Mouse (Mus musculus) left cerebral cortex, adult 8-10 months (tissue): ENCODE measurements at regions not wholly inside any gene's neighbourhood (a gene's known extent, or its start where the extent isn't known, plus 50 kb on each side); places are given as distances from the start of the nearest gene placed in this dataset.

Source experiments
- DNase-seq, 2 experiments: peaks; one replicate each; pipeline ENCODE4 v3.0.0; 2022; ENCODE audit warnings: low spot score in 2 of 2

- DNase-seq = no peak
Measured at GRCm38 (mm10) chr14:47990716-47991115, 129.9 kb upstream of the Peli2 start.

GRCm38 (mm10) chr14:47991546-47991945 lies 129.1 kb upstream of the Peli2 start:
- DNase-seq = no peak

GRCm38 (mm10) chr14:47992091-47992490 lies 128.5 kb upstream of the Peli2 start:
- DNase-seq = no peak

GRCm38 (mm10) chr14:47992851-47993250 lies 127.8 kb upstream of the Peli2 start:
- DNase-seq = no peak

GRCm38 (mm10) chr14:47998936-47999335 lies 121.7 kb upstream of the Peli2 start:
- no peak for DNase-seq

GRCm38 (mm10) chr14:48005092-48005928 lies 115.3 kb upstream of the Peli2 start:
- DNase-seq = no peak

- DNase-seq = no peak
Measured at GRCm38 (mm10) chr14:48005929-48006309, 114.7 kb upstream of the Peli2 start.

GRCm38 (mm10) chr14:48012361-48013215 lies 108.0 kb upstream of the Peli2 start:
- peak in 1 of 2 experiments; percentile 46 for DNase-seq

- DNase-seq = no peak
Measured at GRCm38 (mm10) chr14:48013431-48013830, 107.2 kb upstream of the Peli2 start.

GRCm38 (mm10) chr14:48014776-48015175 lies 105.8 kb upstream of the Peli2 start:
- no peak for DNase-seq

GRCm38 (mm10) chr14:48017971-48018370 lies 102.7 kb upstream of the Peli2 start:
- no peak for DNase-seq

GRCm38 (mm10) chr14:48019331-48019730 lies 101.3 kb upstream of the Peli2 start:
- DNase-seq = no peak

GRCm38 (mm10) chr14:48022271-48022670 lies 98.4 kb upstream of the Peli2 start:
- DNase-seq = no peak

- DNase-seq = no peak
Measured at GRCm38 (mm10) chr14:48024051-48024693, 96.5 kb upstream of the Peli2 start.

GRCm38 (mm10) chr14:48039286-48039790 lies 81.3 kb upstream of the Peli2 start:
- DNase-seq = no peak

GRCm38 (mm10) chr14:48046094-48046493 lies 74.5 kb upstream of the Peli2 start:
- DNase-seq = no peak

GRCm38 (mm10) chr14:48046831-48047230 lies 73.8 kb upstream of the Peli2 start:
- DNase-seq = no peak

- no peak for DNase-seq
Measured at GRCm38 (mm10) chr14:48049698-48050459, 70.7 kb upstream of the Peli2 start.

- no peak for DNase-seq
Measured at GRCm38 (mm10) chr14:48050460-48050760, 70.2 kb upstream of the Peli2 start.

- no peak for DNase-seq
Measured at GRCm38 (mm10) chr14:48051971-48052370, 68.7 kb upstream of the Peli2 start.

GRCm38 (mm10) chr14:48052405-48052804 lies 68.2 kb upstream of the Peli2 start:
- DNase-seq = peak in 1 of 2 experiments; percentile 9
